33 mouse cellular contexts compared by ENCODE assay signal in genomic region chr6:92991616-92992015, GRCm38 (mm10).
"Had no signal": no experiment of that assay in that cellular context is flagged by ENCODE, and none has a peak within 500 bp of the region (broad histone marks: within the 10 kb centered on the region; RNA-seq: fewer than 3 reads in every experiment).

No protein-coding gene starts in this region.

- H3K27ac ChIP-seq: heart, embryonic 13.5 days; heart, embryonic 15.5 days; hindbrain, embryonic 10.5 days; hindbrain, embryonic 12.5 days; hindbrain, embryonic 13.5 days; hindbrain, embryonic 14.5 days; hindbrain, embryonic 15.5 days; hindbrain, postnatal 0 days; intestine, embryonic 15.5 days; kidney, embryonic 15.5 days; kidney, postnatal 0 days; layer of hippocampus, adult 2 months; left cerebral cortex, adult 2 months had no signal

- ATAC-seq: hindbrain, embryonic 16.5 days; hindbrain, postnatal 0 days; inflammation-experienced regulatory T-cells, adult 6 months; intestine, embryonic 15.5 days; intestine, embryonic 16.5 days; intestine, postnatal 0 days had no signal

- DNase-seq: heart, postnatal 10 days; heart, postnatal 14 days; heart, postnatal 4 days; kidney, adult 11 months; kidney, adult 18-20 months; kidney, adult 8-10 months; kidney, adult 9 months; kidney, postnatal 10 days; kidney, postnatal 14 days; kidney, postnatal 25 days; kidney, postnatal 36 days; kidney, postnatal 4 days; layer of hippocampus, adult 9-11 months; layer of hippocampus, postnatal 36 days had no signal

- H3K4me2 ChIP-seq: heart, embryonic 11.5 days; heart, embryonic 12.5 days; heart, embryonic 13.5 days; heart, embryonic 15.5 days; hindbrain, embryonic 12.5 days; hindbrain, embryonic 13.5 days; hindbrain, embryonic 14.5 days; hindbrain, embryonic 15.5 days; intestine, embryonic 15.5 days; kidney, embryonic 15.5 days had no signal

- H3K9me3 ChIP-seq: heart, embryonic 13.5 days; heart, embryonic 15.5 days; hindbrain, embryonic 12.5 days; hindbrain, embryonic 13.5 days; hindbrain, embryonic 15.5 days; intestine, embryonic 15.5 days; kidney, embryonic 15.5 days had no signal

- H3K27me3 ChIP-seq: heart, embryonic 12.5 days; heart, embryonic 13.5 days; heart, embryonic 15.5 days; hindbrain, embryonic 12.5 days; hindbrain, embryonic 13.5 days; hindbrain, embryonic 15.5 days; intestine, embryonic 15.5 days; kidney, embryonic 15.5 days had no signal

- H3K4me1 ChIP-seq: hindbrain, embryonic 10.5 days; hindbrain, embryonic 12.5 days; hindbrain, embryonic 13.5 days; hindbrain, embryonic 15.5 days; intestine, embryonic 15.5 days had no signal

- H3K4me3 ChIP-seq: heart, embryonic 12.5 days; heart, embryonic 13.5 days; heart, embryonic 15.5 days; hindbrain, embryonic 10.5 days; hindbrain, embryonic 12.5 days; hindbrain, embryonic 13.5 days; hindbrain, embryonic 15.5 days; intestine, embryonic 15.5 days; kidney, embryonic 15.5 days; layer of hippocampus, adult 2 months; left cerebral cortex, adult 2 months had no signal

- H3K36me3 ChIP-seq: heart, embryonic 12.5 days; heart, embryonic 15.5 days; hindbrain, embryonic 10.5 days; hindbrain, embryonic 12.5 days; hindbrain, embryonic 13.5 days; hindbrain, embryonic 15.5 days; intestine, embryonic 15.5 days; kidney, embryonic 15.5 days had no signal

- H3K9ac ChIP-seq: heart, embryonic 12.5 days; heart, embryonic 13.5 days; heart, embryonic 15.5 days; hindbrain, embryonic 12.5 days; hindbrain, embryonic 13.5 days; hindbrain, embryonic 14.5 days; hindbrain, embryonic 15.5 days; intestine, embryonic 15.5 days; kidney, embryonic 15.5 days had no signal
